Mouse (Mus musculus) left cerebral cortex, adult 18-20 months (tissue): ENCODE data around the gene Tubb3. TPM values are rescaled to one million over a fixed set of nuclear protein-coding genes. Genes with fewer than 3 reads are reported as not detected.
A peak's percentile ranks its signal among the peaks of the same experiment; 100 is the strongest.

ENCODE experiments used
- DNase-seq, 2 experiments: peaks; one replicate each; pipeline ENCODE4 v3.0.0; 2021 to 2022; ENCODE audit warnings: low spot score in 2 of 2, mixed read lengths in 1 of 2
- long read RNA-seq, 2 experiments: library from polyadenylated mRNA; stranded (forward); transcript quantifications; one replicate each; pipeline ENCODE4 v2.0.0; 2021
- total RNA-seq, 2 experiments: library from RNA; stranded (reverse); gene quantifications; 2 replicates each; pipeline ENCODE4 v1.2.3; 2021

The Tubb3 gene
- total RNA-seq: 100 to 1,000 TPM; 392 to 405 TPM
- long read RNA-seq, experiment 1, transcript Tubb3-201 (4 exons, 1,868 nt): major isoform, 380 of 430 reads
- long read RNA-seq, experiment 1, partial matches to known transcripts: 48 of 430 reads
- long read RNA-seq, experiment 1, other reads (novel, unspliced or antisense): 2 of 430 reads
- long read RNA-seq, experiment 2, transcript Tubb3-201 (4 exons, 1,868 nt): major isoform, 292 of 352 reads
- long read RNA-seq, experiment 2, partial matches to known transcripts: 59 of 352 reads
- long read RNA-seq, experiment 2, other reads (novel, unspliced or antisense): 1 of 352 reads

DNA sequence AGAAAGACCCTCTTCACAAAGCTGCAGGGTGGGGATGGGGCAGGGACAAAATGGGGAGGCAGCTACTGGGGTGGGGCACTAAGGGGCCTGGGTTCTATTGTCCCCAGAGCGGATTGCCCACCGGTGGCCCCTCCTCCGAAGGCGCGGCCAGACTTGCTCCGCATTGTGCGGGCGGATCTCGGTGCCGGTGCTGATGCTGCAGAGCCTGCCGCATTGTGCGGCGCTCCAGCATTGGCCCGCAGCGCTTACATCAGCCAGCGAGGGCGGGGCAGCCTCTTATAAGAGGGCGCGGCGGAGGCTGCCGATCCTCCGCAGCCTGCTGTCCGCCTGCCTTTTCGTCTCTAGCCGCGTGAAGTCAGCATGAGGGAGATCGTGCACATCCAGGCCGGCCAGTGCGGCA is at the start of gene Tubb3:
TSS of gene Tubb3 (plus strand) at position 179 of the 400 bp plus-strand sequence.
- peak; percentile 87 to 92 for DNase-seq

DNA sequence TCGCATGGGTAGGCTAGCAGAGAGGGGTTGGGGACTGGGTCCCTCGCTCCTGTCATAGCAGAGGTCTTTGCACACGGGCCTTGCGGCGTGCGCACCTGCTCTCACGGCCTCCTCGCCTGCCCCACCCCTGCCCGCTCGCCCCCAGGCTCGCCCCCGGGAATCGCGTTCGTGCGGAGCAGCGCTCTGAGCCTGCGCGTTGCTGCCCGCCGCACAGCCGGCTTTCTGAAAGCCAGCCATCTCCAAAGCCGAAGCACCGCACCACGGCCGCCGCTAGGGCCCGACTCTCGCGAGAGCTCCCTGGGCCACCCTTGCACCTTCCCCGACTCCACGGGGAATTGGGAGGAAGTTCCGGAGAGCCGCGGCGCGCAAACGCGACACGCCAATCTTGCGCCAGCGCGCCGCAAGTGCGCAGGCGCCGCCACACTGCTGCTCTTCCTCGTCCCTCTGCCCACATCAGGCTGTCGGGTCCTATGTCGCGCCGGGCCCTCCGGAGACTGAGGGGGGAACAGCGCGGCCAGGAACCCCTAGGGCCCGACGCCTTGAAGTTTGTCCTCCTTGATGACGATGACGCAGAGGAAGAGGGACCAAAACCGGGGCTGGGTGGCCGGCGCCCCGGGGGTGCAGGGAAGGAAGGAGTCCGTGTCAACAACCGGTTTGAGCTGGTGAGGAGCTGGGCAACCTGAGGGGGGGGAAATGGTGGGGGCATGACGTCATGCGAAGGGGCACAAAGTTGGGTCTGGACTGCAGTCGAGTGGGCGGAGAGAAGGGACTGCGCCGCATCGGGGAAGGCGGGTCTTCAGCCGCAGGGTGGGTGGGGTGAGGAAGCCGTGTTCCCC is 37.6 kb upstream of the Tubb3 start, which contains the start of gene Tcf25:
TSS of gene Tcf25 (plus strand) at position 351 of the 836 bp plus-strand sequence.
- DNase-seq: peak; percentile 94 to 96

DNA sequence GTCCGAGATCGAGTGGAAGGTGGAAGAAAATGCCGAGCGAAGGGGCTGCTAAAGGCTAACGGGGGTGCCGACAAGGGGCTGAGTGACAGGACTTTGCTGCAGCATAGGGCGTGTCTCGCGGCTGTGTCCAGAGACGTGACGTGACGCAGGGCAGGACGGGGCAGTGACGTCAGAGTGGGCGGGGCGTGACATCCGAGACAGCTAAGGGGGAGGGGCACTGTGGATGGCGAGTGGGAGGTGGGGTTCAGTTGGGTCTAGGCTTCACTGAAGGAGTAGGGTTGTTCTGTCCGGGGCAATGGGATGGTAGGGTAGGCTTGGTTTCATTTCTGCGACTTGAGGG is 37.0 kb upstream of the Tubb3 start:
- DNase-seq: peak; percentile 94 to 96

DNA sequence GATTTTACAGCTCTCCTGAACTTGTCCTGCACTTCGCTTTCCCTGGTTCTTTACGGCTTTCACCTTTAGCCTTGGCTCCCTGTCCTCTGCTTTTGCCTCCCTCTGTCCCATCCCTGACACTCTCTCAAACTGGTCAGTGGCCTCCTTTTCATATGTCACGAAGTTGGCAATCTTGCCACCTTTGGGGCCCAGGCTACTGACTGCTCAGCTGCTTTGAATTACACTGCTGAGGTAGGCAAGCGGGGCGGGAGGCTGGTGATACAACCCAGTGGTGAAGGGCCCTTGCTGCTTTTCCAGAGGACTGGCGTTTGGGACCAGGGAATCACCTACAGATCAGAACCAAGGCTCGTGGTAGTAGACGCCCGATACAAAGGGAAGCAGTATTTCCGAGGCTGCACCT is 35.5 kb upstream of the Tubb3 start:
- no peak for DNase-seq

DNA sequence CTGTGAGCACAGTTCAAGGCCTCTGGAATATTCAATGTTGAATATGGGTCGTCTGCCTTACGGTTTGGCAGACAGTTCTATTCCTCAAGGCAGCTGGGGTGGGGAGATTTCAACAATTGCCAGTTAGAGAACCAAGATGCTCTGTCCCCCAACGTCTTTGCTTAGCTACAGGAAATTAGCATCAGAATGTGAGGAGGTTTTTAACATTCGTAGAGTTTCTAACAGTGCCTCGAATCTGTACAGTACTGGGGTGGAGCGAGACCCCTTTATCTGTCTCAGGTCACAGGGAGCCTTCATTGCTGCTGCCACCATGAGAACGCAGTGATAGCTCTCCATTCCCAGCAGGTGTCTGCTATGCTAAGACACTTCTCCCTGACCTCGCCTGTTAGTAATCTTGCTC is 35.1 kb upstream of the Tubb3 start:
- no peak for DNase-seq

DNA sequence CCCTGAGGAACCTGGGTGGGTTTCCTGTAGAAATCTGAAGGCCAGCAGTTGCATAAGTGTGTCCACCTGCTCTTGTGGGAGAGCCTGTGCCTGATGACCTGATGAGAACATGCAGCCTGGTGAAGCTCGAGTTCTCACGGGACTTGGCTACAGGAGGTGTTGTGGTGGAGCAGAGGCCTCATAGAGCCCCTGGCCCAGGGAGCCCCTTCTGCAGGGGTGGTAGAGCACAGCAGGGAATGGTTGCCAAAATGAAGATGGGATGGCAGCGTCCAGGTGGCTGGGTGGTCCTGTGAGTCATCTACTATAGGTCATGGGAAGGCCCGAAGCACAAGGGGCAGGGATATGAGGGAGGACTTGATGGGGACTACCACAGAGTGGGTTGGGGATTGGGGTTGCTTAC is 29.5 kb upstream of the Tubb3 start:
- DNase-seq: no peak

DNA sequence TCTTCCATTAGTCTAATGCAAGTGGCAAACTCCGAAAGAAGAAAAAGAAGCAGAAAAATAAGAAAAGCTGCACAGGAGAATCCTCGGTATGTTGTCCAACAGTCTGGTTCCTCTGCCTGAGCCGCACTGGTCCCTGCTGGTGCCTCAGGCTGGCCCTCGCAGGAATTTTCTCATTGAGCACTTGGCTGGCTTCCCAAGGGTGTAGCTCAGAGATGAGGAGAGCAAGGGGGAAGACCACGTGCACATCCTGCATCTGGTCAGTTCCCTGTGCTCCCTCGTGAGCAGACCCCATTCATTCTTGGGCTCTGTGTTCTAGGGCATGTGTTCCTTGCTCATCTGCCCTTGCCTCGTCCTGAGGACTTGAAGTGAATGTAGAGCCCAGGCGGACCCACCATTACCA is 28.7 kb upstream of the Tubb3 start:
- no peak for DNase-seq

DNA sequence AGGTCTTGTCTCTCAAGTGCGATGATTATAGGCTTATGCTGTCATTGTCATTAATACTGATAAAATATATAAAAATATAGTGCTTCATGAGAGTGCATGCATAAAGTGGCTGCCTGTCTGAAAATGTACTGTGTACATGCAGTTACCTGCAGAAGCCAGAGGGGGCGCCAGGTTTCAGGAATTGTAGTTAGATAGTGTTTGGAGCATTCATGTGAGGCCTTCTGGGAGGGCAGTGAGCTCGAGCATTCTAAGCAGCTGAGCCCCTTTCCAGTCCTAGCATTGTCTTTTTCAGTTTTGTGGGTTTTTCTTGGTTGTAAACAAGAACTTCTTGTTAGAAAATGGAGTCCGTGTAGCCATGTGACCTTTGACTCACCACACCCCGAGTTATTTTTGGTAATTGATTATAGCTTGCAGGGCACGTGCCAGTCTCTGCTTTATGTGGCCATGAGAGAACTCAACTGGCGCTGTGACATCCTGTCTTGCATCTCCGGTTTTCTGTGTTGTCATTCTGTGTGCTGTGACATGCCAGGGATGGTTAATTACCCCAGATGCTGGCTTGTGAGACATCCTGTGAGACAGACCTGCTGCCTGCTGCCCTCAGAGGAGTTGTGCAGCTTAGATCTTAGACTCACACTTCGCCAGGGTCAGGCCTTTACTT is 26.2 kb upstream of the Tubb3 start:
- no peak for DNase-seq

DNA sequence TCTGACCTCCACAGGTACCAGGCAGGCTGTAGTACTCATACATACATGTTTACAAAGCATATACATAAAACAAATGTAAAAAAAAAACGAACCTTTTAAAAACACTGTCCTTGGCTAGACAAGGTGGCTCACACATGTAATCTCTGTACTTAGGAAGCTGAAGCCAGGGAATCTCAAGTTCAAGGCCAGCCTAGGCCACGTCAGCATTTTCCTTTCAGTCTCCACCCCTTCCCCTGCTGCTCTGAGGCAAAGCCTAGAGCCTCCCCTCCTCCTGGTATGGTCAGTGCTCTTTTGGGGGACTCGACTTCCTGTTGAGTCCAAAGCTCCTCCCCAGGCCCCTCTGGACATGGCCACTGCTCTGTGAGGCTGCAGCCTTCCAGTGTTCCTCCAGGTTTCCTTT is 24.2 kb upstream of the Tubb3 start:
- DNase-seq: no peak

DNA sequence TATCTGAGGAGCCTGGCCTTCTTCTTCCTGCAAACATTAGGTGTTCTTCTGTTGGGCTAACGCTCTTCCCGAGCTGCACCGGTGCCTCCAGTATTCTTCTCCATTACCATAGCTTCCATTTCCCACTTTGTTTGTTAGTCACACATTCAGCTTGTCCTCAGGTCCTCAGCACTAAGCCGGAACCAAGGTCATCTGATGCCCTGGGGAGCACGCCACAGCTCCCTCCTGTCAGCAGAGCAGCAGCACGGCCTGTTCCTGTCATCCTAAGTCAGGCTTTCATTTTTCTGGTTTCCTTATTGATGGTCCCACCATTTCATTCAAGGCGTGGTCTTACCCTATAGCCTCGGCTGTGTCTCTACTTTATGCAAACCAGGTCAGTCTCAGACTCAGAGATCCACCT is 23.4 kb upstream of the Tubb3 start:
- DNase-seq: no peak

DNA sequence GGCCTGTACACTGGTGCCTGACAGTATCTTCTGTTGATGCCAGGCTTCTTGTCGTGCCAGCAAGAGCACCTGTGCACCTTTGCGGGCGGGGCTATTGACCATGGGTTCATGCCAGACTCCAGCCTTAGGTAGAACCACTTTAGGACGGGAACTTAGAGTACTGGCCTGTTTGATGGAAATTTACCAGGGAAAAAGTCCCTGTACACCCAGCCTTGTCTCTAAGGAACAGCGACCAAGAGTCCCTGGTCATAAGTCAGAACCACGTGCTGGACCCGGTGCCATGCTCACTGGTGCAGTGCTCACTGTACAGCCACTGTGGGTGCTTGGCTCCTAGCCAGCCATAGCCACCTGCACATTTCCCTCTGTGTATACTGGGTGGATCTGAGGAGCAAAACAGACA is 22.2 kb upstream of the Tubb3 start:
- no peak for DNase-seq

DNA sequence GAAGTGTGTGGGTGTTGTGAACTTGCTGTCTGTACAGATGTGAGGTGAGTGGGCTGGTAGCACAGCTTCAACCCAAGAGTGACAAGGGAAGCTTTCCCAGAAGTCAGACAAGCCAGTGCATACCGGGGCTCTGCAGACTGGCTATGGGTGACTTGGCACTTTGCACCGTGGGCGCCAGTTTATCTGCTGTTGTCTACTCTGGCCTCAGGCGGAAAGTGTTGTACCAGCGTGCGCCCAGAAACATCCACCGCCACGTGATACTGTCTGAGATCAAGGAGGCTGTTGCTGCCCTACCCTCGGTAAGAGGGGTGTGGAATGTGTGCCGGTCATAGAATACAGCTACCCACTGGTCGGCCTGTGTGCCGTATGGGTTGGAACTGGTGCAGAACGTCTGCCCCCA is 12.9 kb upstream of the Tubb3 start:
- DNase-seq: no peak

DNA sequence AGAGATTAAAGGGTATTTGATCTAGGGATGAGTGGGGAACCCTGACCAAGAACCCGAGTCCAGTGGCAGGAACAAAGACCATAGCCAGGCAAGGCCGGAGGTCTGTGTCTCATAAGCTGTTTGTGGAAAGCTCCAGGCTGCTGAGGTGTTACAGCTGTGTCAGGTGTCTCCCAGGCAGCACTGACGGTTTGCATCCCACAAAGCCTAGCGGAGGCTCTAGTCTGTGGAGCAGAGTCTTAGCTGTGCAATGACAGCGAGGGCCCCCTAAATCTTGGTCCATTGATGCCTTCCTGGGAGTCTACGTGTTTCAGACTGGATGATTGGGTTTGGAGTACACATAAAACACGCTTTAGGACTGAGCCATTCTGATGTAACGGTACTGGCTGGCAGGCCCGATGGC is 9.3 kb upstream of the Tubb3 start:
- DNase-seq: no peak

DNA sequence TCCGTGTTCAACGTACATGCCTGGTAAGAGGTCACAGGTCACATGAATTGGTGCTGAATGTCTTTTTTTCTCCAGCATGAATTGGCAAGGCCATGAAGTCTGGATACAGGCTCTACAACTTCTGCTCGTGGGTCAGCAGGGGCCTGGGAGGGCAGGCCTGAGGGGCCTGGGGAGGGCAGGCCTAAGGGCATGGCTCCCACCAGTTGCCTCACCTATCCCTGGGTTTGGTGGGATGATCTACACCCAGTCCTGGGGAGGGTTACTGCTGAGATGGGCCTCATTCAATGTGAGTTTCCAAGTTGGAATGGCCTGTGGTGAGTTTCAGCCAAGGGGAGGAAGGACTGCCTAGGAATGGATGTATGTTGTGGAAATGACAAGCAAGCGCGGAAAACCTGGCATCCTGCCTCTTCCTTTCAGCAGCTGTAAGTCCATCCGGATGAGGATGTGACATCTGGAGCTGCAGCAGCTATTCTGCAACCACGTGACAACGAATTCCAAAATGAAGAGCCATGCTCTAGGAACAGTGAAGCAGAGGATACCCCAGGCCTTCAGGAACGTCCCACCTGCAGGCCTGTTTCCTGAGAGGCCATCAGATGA is 8.4 kb upstream of the Tubb3 start:
- DNase-seq: no peak

DNA sequence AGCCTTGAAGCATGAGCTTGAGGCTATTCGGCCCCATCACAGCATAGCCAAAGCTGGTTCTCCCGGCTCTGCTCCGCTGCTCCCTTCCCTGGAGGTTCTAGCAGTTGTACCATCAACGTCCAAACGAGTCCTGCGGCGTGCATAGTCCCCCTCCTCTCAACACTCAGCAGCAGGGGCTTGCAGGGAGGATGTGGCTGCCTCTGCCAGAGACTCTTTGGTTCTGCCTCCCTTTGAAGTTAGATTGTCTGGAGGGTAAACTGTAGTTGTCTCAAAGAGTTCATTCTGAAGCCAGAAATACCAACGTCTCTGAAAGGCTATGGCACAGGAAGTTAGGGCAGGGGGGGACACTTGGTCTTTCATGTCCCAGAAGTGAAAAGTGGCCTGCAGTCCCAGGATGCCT is 6.7 kb upstream of the Tubb3 start:
- DNase-seq: no peak

DNA sequence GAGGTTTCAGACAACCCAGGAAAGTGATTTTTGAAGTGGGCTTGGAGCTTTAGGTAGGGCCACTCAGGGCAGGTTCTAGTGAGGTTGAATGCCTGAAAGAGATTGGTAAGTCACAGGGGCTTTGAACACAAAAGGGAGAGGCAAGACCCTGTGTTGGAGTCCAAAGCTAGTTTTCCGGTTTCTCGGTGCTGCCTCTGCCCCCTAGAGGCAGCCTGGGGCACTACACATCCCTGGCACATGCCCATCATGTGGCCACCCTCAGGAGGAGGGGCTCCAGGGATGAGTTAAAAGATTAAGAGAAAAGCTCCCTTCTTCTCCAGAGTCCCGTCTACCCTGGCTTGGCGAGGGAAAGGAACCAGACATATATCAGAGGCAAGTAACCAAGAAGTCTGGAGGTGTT is 4.4 kb upstream of the Tubb3 start, which contains the start of gene Mc1r:
TSS of gene Mc1r (plus strand) at position 322 of the 400 bp plus-strand sequence.
- peak; percentile 67 to 69 for DNase-seq

DNA sequence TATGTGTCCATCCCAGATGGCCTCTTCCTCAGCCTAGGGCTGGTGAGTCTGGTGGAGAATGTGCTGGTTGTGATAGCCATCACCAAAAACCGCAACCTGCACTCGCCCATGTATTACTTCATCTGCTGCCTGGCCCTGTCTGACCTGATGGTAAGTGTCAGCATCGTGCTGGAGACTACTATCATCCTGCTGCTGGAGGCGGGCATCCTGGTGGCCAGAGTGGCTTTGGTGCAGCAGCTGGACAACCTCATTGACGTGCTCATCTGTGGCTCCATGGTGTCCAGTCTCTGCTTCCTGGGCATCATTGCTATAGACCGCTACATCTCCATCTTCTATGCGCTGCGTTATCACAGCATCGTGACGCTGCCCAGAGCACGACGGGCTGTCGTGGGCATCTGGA is 3.6 kb upstream of the Tubb3 start:
- DNase-seq: no peak

DNA sequence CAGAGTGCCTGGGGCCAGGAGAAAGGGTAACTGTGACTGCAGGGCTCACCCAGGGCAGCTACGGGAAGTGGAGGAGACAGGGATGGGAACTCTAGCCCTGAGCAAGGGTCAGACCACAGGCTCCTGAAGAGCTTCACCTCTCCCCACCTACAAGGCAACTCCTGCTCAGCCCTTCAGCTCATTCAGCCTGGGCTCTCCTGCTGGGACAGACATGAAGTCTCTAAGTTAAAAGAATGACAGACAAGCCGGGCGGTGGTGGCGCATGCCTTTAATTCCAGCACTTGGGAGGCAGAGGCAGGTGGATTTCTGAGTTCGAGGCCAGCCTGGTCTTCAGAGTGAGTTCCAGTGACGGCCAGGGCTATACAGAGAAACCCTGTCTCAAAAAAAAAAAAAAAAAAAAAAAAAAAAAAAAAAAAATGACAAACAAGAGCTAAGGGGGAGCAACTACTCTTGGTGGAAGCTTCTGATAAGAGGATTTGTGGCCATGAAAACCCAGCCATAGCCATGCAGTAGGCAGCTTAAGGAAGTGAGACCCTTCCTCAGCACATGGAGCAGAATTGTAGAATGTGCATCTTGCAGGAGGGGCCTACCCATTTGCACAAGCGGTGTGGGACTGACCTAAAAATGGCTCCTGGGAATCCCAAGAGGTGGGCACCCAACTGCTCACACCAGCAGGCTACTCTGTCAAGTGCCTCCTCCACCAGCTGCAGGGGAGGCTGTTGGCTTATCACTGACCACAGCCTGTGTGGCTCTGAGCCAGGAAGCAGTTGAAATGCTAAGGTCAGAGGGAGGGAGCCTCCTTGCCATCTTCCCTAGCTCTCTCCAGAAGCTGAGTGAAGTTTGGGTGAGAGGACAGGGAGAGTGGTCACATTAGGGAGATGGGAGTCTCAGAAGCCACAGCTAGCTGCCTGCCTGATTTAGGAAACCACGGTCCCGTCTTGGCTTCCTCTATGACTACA is 2.4 kb upstream of the Tubb3 start:
- no peak for DNase-seq

DNA sequence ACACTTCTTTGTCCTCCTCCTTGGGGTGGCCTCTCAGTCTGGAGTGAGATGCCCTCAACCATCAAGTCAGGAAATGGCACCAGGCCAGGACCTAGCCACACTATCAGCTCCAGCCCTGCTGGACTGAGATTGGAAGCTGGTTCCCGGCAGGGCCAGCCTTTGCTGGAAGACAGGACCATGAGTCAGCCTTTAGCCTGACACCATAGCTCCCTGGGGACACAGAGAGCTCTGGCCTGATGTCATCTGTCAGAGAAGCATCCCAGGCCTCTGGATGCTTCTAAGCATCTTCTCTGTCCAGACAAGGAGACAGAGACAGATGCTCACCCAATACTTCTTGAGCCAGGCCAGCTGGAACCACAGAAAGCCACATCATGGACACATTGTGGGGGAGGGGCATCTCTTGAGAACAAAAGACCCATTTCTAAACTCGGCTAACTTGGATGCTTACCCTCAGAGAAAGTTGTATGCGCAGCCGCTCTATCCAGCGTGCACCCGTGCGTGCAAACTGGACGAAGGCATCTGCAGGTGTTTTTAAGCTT is 1.1 kb upstream of the Tubb3 start:
- DNase-seq: no peak

DNA sequence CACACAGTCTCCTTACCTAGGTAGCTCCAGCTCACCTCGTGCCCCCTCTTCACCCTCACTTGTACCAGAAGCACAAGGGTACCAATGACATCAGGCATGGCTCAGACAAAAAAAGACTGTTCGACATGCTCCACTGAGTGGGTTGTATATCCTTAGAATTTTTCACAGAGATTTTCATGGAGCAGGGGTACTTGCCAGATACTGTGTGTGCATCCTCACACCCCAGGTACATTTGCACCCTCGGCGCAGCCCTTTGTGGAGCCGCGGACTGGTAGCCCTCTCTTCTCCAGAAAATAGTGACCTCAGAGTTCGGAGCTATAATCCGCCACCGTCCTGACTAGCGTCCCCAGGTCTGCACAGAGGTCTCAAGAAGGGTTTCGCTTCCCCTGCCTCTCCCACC is 436 bp upstream of the Tubb3 start:
- DNase-seq: no peak
